Mouse (Mus musculus): ENCODE measurements around the gene Slc22a23. TPM values are rescaled to one million over a fixed set of nuclear protein-coding genes. Genes with fewer than 3 reads are reported as not detected.

Slc22a23 gene
- polyA plus RNA-seq, 1 experiment from 2014 or later: 7.8 TPM

- Histone ChIP-seq H3K27ac (replicated peaks in 1 of 2; ENCODE audit: control insufficient read depth in 1 of 2, insufficient read depth in 1 of 2, low read depth in 2 of 2, low read length in 2 of 2) (no peak overlapping the region), H3K36me3 (ENCODE audit: control insufficient read depth, insufficient read depth, low read length) (no peaks in the 10 kb centered on the region), H3K9ac (ENCODE audit: low read length) (no peak overlapping the region), H3K9me3 (ENCODE audit: control insufficient read depth, low read length) (no peaks in the 10 kb centered on the region), H3K27me3 (ENCODE audit: control insufficient read depth, insufficient read depth, low read length) (no peaks in the 10 kb centered on the region), H3K4me3 (ENCODE audit: control insufficient read depth in 1 of 2, insufficient read depth in 1 of 2, low read depth in 1 of 2, low read length in 2 of 2) (no peak overlapping the region), H3K4me1 (ENCODE audit: control insufficient read depth in 2 of 2, insufficient read depth in 2 of 2, low read length in 2 of 2) (peaks cover 11 to 22% of the 10 kb centered on the region in 2 experiments), H3K4me2 (ENCODE audit: low read length) (no peak overlapping the region)
- ATAC-seq (ENCODE audit: insufficient number of reproducible peaks, insufficient read depth, low FRiP score, low read depth): no peak
- WGBS: 36% methylated on average over 9 of the region's 9 CpGs
These were observed 57.3 kb downstream of the Slc22a23 start for GRCm38 (mm10) chr13:34287601-34288083.

- WGBS: 77% methylated on average over 6 of the region's 6 CpGs
- no peaks in the 10 kb centered on the region for H3K9me3 ChIP-seq (ENCODE audit: control insufficient read depth, low read length)
- H3K27me3 ChIP-seq (ENCODE audit: control insufficient read depth, insufficient read depth, low read length): no peaks in the 10 kb centered on the region
- peaks cover 6 to 9% of the 10 kb centered on the region in 2 experiments for H3K4me1 ChIP-seq (ENCODE audit: control insufficient read depth in 2 of 2, insufficient read depth in 2 of 2, low read length in 2 of 2)
- no peaks in the 10 kb centered on the region for H3K36me3 ChIP-seq (ENCODE audit: control insufficient read depth, insufficient read depth, low read length)
- no peak overlapping the region for H3K27ac ChIP-seq (replicated peaks in 1 of 2; ENCODE audit: control insufficient read depth in 1 of 2, insufficient read depth in 1 of 2, low read depth in 2 of 2, low read length in 2 of 2)
- H3K4me3 ChIP-seq (ENCODE audit: control insufficient read depth in 1 of 2, insufficient read depth in 1 of 2, low read depth in 1 of 2, low read length in 2 of 2): no peak overlapping the region
- no peak overlapping the region for H3K9ac ChIP-seq (ENCODE audit: low read length)
- no peak for ATAC-seq (ENCODE audit: insufficient number of reproducible peaks, insufficient read depth, low FRiP score, low read depth)
- H3K4me2 ChIP-seq (ENCODE audit: low read length): no peak overlapping the region
These were observed 63.6 kb downstream of the Slc22a23 start for GRCm38 (mm10) chr13:34281360-34281759.

- H3K4me1 ChIP-seq (ENCODE audit: control insufficient read depth in 2 of 2, insufficient read depth in 2 of 2, low read length in 2 of 2): peaks cover 6 to 13% of the 10 kb centered on the region in 2 experiments
These were observed 66.2 kb downstream of the Slc22a23 start for GRCm38 (mm10) chr13:34278759-34279270.

GRCm38 (mm10) chr13:34278288-34278701 is 66.7 kb downstream of the Slc22a23 start:
- Histone ChIP-seq H3K4me1 (ENCODE audit: control insufficient read depth in 2 of 2, insufficient read depth in 2 of 2, low read length in 2 of 2) (peaks cover 6 to 13% of the 10 kb centered on the region in 2 experiments), H3K4me3 (ENCODE audit: control insufficient read depth in 1 of 2, insufficient read depth in 1 of 2, low read depth in 1 of 2, low read length in 2 of 2) (no peak overlapping the region), H3K36me3 (ENCODE audit: control insufficient read depth, insufficient read depth, low read length) (no peaks in the 10 kb centered on the region), H3K27ac (replicated peaks in 1 of 2; ENCODE audit: control insufficient read depth in 1 of 2, insufficient read depth in 1 of 2, low read depth in 2 of 2, low read length in 2 of 2) (no peak overlapping the region), H3K9ac (ENCODE audit: low read length) (no peak overlapping the region), H3K27me3 (ENCODE audit: control insufficient read depth, insufficient read depth, low read length) (no peaks in the 10 kb centered on the region), H3K9me3 (ENCODE audit: control insufficient read depth, low read length) (no peaks in the 10 kb centered on the region), H3K4me2 (ENCODE audit: low read length) (no peak overlapping the region)
- ATAC-seq (ENCODE audit: insufficient number of reproducible peaks, insufficient read depth, low FRiP score, low read depth): no peak
- 50% methylated on average over 6 of the region's 6 CpGs for WGBS

More at GRCm38 (mm10) chr13:34278759-34279270, 66.2 kb downstream of the Slc22a23 start:
- H3K9me3 ChIP-seq (ENCODE audit: control insufficient read depth, low read length): no peaks in the 10 kb centered on the region
- WGBS: 80% methylated on average over 5 of the region's 5 CpGs
- H3K4me3 ChIP-seq (ENCODE audit: control insufficient read depth in 1 of 2, insufficient read depth in 1 of 2, low read depth in 1 of 2, low read length in 2 of 2): no peak overlapping the region
- no peak overlapping the region for H3K27ac ChIP-seq (replicated peaks in 1 of 2; ENCODE audit: control insufficient read depth in 1 of 2, insufficient read depth in 1 of 2, low read depth in 2 of 2, low read length in 2 of 2)
- H3K36me3 ChIP-seq (ENCODE audit: control insufficient read depth, insufficient read depth, low read length): no peaks in the 10 kb centered on the region
- H3K27me3 ChIP-seq (ENCODE audit: control insufficient read depth, insufficient read depth, low read length): no peaks in the 10 kb centered on the region
- ATAC-seq (ENCODE audit: insufficient number of reproducible peaks, insufficient read depth, low FRiP score, low read depth): no peak
- H3K9ac ChIP-seq (ENCODE audit: low read length): no peak overlapping the region
- no peak overlapping the region for H3K4me2 ChIP-seq (ENCODE audit: low read length)

- peaks cover 6 to 16% of the 10 kb centered on the region in 2 experiments for H3K4me1 ChIP-seq (ENCODE audit: control insufficient read depth in 2 of 2, insufficient read depth in 2 of 2, low read length in 2 of 2)
- H3K4me3 ChIP-seq (ENCODE audit: control insufficient read depth in 1 of 2, insufficient read depth in 1 of 2, low read depth in 1 of 2, low read length in 2 of 2): no peak overlapping the region
- no peak overlapping the region for H3K27ac ChIP-seq (replicated peaks in 1 of 2; ENCODE audit: control insufficient read depth in 1 of 2, insufficient read depth in 1 of 2, low read depth in 2 of 2, low read length in 2 of 2)
- H3K27me3 ChIP-seq (ENCODE audit: control insufficient read depth, insufficient read depth, low read length): no peaks in the 10 kb centered on the region
- no peaks in the 10 kb centered on the region for H3K36me3 ChIP-seq (ENCODE audit: control insufficient read depth, insufficient read depth, low read length)
- 93% methylated on average over 2 of the region's 2 CpGs for WGBS
- no peaks in the 10 kb centered on the region for H3K9me3 ChIP-seq (ENCODE audit: control insufficient read depth, low read length)
- H3K9ac ChIP-seq (ENCODE audit: low read length): no peak overlapping the region
- no peak for ATAC-seq (ENCODE audit: insufficient number of reproducible peaks, insufficient read depth, low FRiP score, low read depth)
- H3K4me2 ChIP-seq (ENCODE audit: low read length): no peak overlapping the region
These were observed 67.4 kb downstream of the Slc22a23 start for GRCm38 (mm10) chr13:34277611-34278010.

- Histone ChIP-seq H3K4me1 (ENCODE audit: control insufficient read depth in 2 of 2, insufficient read depth in 2 of 2, low read length in 2 of 2) (peaks cover 9 to 22% of the 10 kb centered on the region in 2 experiments), H3K27ac (replicated peaks in 1 of 2; ENCODE audit: control insufficient read depth in 1 of 2, insufficient read depth in 1 of 2, low read depth in 2 of 2, low read length in 2 of 2) (no peak overlapping the region), H3K4me3 (ENCODE audit: control insufficient read depth in 1 of 2, insufficient read depth in 1 of 2, low read depth in 1 of 2, low read length in 2 of 2) (no peak overlapping the region), H3K27me3 (ENCODE audit: control insufficient read depth, insufficient read depth, low read length) (no peaks in the 10 kb centered on the region), H3K4me2 (ENCODE audit: low read length) (no peak overlapping the region), H3K9ac (ENCODE audit: low read length) (no peak overlapping the region), H3K9me3 (ENCODE audit: control insufficient read depth, low read length) (no peaks in the 10 kb centered on the region), H3K36me3 (ENCODE audit: control insufficient read depth, insufficient read depth, low read length) (no peaks in the 10 kb centered on the region)
- no peak for ATAC-seq (ENCODE audit: insufficient number of reproducible peaks, insufficient read depth, low FRiP score, low read depth)
- WGBS: 43% methylated on average over 3 of the region's 3 CpGs
These were observed 68.0 kb downstream of the Slc22a23 start for GRCm38 (mm10) chr13:34277001-34277400.

- Histone ChIP-seq H3K36me3 (ENCODE audit: control insufficient read depth, insufficient read depth, low read length) (no peaks in the 10 kb centered on the region), H3K27me3 (ENCODE audit: control insufficient read depth, insufficient read depth, low read length) (no peaks in the 10 kb centered on the region), H3K9me3 (ENCODE audit: control insufficient read depth, low read length) (no peaks in the 10 kb centered on the region), H3K4me2 (ENCODE audit: low read length) (no peak overlapping the region), H3K9ac (ENCODE audit: low read length) (no peak overlapping the region), H3K27ac (replicated peaks in 1 of 2; ENCODE audit: control insufficient read depth in 1 of 2, insufficient read depth in 1 of 2, low read depth in 2 of 2, low read length in 2 of 2) (no peak overlapping the region), H3K4me1 (ENCODE audit: control insufficient read depth in 2 of 2, insufficient read depth in 2 of 2, low read length in 2 of 2) (peaks cover 11 to 27% of the 10 kb centered on the region in 2 experiments), H3K4me3 (ENCODE audit: control insufficient read depth in 1 of 2, insufficient read depth in 1 of 2, low read depth in 1 of 2, low read length in 2 of 2) (no peak overlapping the region)
- ATAC-seq (ENCODE audit: insufficient number of reproducible peaks, insufficient read depth, low FRiP score, low read depth): no peak
- 76% methylated on average over 1 of the region's 1 CpGs for WGBS
These were observed 70.1 kb downstream of the Slc22a23 start for GRCm38 (mm10) chr13:34274890-34275289.

- no peak for ATAC-seq (ENCODE audit: insufficient number of reproducible peaks, insufficient read depth, low FRiP score, low read depth)
- no peaks in the 10 kb centered on the region for H3K9me3 ChIP-seq (ENCODE audit: control insufficient read depth, low read length)
- no peak overlapping the region for H3K4me3 ChIP-seq (ENCODE audit: control insufficient read depth in 1 of 2, insufficient read depth in 1 of 2, low read depth in 1 of 2, low read length in 2 of 2)
- no peaks in the 10 kb centered on the region for H3K27me3 ChIP-seq (ENCODE audit: control insufficient read depth, insufficient read depth, low read length)
- no peak overlapping the region for H3K9ac ChIP-seq (ENCODE audit: low read length)
- WGBS: 97% methylated on average over 2 of the region's 2 CpGs
- H3K36me3 ChIP-seq (ENCODE audit: control insufficient read depth, insufficient read depth, low read length): no peaks in the 10 kb centered on the region
- H3K4me2 ChIP-seq (ENCODE audit: low read length): no peak overlapping the region
- H3K27ac ChIP-seq (replicated peaks in 1 of 2; ENCODE audit: control insufficient read depth in 1 of 2, insufficient read depth in 1 of 2, low read depth in 2 of 2, low read length in 2 of 2): no peak overlapping the region
- H3K4me1 ChIP-seq (ENCODE audit: control insufficient read depth in 2 of 2, insufficient read depth in 2 of 2, low read length in 2 of 2): peaks cover 11 to 27% of the 10 kb centered on the region in 2 experiments
These were observed 70.6 kb downstream of the Slc22a23 start for GRCm38 (mm10) chr13:34274417-34274816.
